Comparison of ENCODE assay signal across 11 mouse cellular contexts in the genomic region with DNA sequence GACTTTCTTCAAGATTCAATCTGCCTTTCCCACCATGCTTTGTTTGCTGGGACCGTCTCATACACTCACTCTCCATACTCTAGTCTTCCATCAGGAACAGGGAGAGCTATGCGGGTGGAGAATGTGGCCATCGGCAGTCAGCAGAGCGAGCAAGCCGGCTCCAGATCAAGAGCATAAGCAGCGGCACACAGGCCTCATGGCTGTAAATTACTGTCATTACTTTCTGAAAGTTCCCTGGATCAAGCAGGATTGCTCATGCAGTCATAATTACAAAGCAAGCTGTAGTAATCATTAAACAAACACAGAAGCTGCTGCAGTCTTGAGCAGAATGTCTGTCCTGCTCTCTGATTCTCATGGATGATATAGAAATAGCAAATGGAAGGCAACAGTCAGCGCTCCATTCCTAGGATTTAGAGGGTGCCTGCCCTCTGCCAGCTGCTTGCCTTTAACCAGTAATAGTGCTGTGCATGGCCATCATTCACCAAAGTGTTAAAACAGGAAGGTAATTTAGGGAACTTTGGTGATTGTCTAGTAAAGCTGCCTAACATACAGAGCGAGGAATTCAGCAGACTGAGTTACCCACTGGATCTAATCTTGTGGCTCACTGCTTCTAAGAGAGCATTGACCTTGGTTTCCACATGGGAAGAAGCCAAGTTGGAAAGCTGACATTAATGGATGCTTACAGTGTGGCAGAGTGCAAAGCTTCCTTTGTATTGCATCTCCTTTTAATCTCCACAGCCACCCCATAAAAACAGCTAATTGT.
DNase-seq lines count a peak whose midpoint lies in the region; ATAC-seq and TF ChIP-seq lines count a peak whose summit lies in the region.
"Had no signal": no experiment of that assay in that cellular context is flagged by ENCODE, and none has a peak within 500 bp of the region (broad histone marks: within the 10 kb centered on the region; RNA-seq: fewer than 3 reads in every experiment).

No protein-coding gene starts in this region.

- H3K4me2 ChIP-seq in forebrain, postnatal 0 days (ENCODE audit: low read depth), result no peak overlapping the region

- no peak overlapping the region for H3K4me3 ChIP-seq in forebrain, postnatal 0 days (ENCODE audit: low read depth, low read length)
- H3K4me3 ChIP-seq in limb, embryonic 10.5 days, result no peak overlapping the region
- H3K4me3 ChIP-seq: midbrain, embryonic 10.5 days had no signal

- no peak overlapping the region for H3K9ac ChIP-seq in forebrain, postnatal 0 days
- H3K9ac ChIP-seq: liver, embryonic 14.5 days had no signal

- H3K36me3 ChIP-seq in forebrain, postnatal 0 days (ENCODE audit: insufficient read depth), result no peaks in the 10 kb centered on the region
- H3K36me3 ChIP-seq in limb, embryonic 10.5 days, result no peaks in the 10 kb centered on the region
- H3K36me3 ChIP-seq: midbrain, embryonic 10.5 days had no signal

- H3K9me3 ChIP-seq in forebrain, postnatal 0 days (ENCODE audit: low read length), result no peaks in the 10 kb centered on the region
- H3K9me3 ChIP-seq in limb, embryonic 10.5 days (replicated peaks), result no peaks in the 10 kb centered on the region
- H3K9me3 ChIP-seq: midbrain, embryonic 10.5 days had no signal

- 49% methylated on average over 8 of the region's 8 CpGs for WGBS in forebrain, postnatal 0 days
- 52% methylated on average over 8 of the region's 8 CpGs for WGBS in limb, embryonic 10.5 days

- no peaks in the 10 kb centered on the region for H3K27me3 ChIP-seq in forebrain, postnatal 0 days (ENCODE audit: insufficient read depth, low read length)
- no peaks in the 10 kb centered on the region for H3K27me3 ChIP-seq in limb, embryonic 10.5 days (ENCODE audit: low read depth, poor library complexity, severe bottlenecking)

- peak; percentile 29; the same call in 1 of the 2 replicates for ATAC-seq in forebrain, postnatal 0 days

- no peaks in the 10 kb centered on the region for H3K4me1 ChIP-seq in forebrain, postnatal 0 days (ENCODE audit: insufficient read depth)
- H3K4me1 ChIP-seq in limb, embryonic 10.5 days, result peaks cover 13% of the 10 kb centered on the region
- H3K4me1 ChIP-seq: midbrain, embryonic 10.5 days had no signal

- H3K27ac ChIP-seq in forebrain, postnatal 0 days (ENCODE audit: low read depth, low read length), result no peak overlapping the region
- H3K27ac ChIP-seq in limb, embryonic 10.5 days, result no peak overlapping the region; the same call in 1 of the 2 replicates
- H3K27ac ChIP-seq: liver, embryonic 14.5 days; midbrain, embryonic 10.5 days had no signal

- DNase-seq in adrenal gland, postnatal 10 days, result peak; percentile 38
- DNase-seq in adrenal gland, adult 18-20 months (ENCODE audit: low spot score in 2 of 2), result no peak
- peak; percentile 79 for DNase-seq in Muller cell, postnatal 12 days (ENCODE audit: inconsistent ontology term)
- no peak for DNase-seq in forebrain, postnatal 0 days
- peak; percentile 32 for DNase-seq in limb, embryonic 10.5 days (ENCODE audit: low spot score)
- no peak for DNase-seq in urinary bladder, adult 2 months (ENCODE audit: low spot score)
- no peak for DNase-seq in gastrocnemius, adult 18-20 months (ENCODE audit: low spot score)
- DNase-seq in lung, postnatal 10 days, result no peak
- DNase-seq: gastrocnemius, postnatal 10 days had no signal

- TF ChIP-seq CTCF in forebrain, postnatal 0 days (IDR thresholded peaks at IDR 0.05; ENCODE audit: low read depth), result no peak

Comparison
In these comparisons a context has a peak if more than half of its experiments do, and no peak if none do; other contexts are left out.
1. DNase-seq: peak in adrenal gland, postnatal 10 days (single experiment), Muller cell, postnatal 12 days (single experiment) and limb, embryonic 10.5 days (single experiment); none in adrenal gland, adult 18-20 months (0 of 2), forebrain, postnatal 0 days (single experiment), urinary bladder, adult 2 months (single experiment), gastrocnemius, adult 18-20 months (single experiment) and lung, postnatal 10 days (single experiment).